Mouse (Mus musculus): ENCODE data around the gene 9130019O22Rik. TPM values are rescaled to one million over a fixed set of nuclear protein-coding genes. Genes with fewer than 3 reads are reported as not detected.
"Not testable (repeated sequence)": the region's sequence is repeated elsewhere in the genome, so short reads cannot be mapped to it uniquely, and the experiment has no call there.

The 9130019O22Rik gene
- polyA plus RNA-seq, 1 experiment from 2014 or later = 6.7 TPM

DNA sequence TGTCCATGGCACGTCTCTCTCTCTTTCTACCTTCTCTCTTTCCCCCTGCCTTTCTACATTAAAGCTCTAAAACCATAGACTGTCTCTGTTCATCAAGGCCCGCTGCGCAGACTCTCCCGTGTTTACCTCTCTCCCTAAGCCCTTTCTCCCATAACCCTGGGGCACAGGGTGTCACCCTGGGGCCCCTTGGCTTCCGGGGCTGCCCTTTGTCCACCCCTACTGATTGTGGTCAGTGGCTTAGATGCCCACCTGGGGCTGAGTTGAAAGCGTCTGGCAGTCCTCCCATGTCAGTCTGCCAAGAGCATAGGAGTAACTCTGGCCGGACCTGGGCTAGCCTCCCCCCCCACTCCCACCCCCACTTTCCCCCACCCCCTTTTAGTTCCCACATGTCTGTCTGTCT is 3.3 kb upstream of the 9130019O22Rik start:
- Histone ChIP-seq H3K27ac (ENCODE audit: low read length) (no peak overlapping the region), H3K9ac (replicated peaks; ENCODE audit: low read depth, low read length) (no peak overlapping the region), H3K4me2 (replicated peaks; ENCODE audit: low read depth, low read length) (no peak overlapping the region), H3K4me1 (ENCODE audit: control insufficient read depth, insufficient read depth, low read length) (peaks cover 5% of the 10 kb centered on the region; the same call in 1 of the 2 replicates), H3K27me3 (ENCODE audit: control insufficient read depth, insufficient read depth, low read length) (no peaks in the 10 kb centered on the region), H3K4me3 (ENCODE audit: low read depth, low read length) (no peak overlapping the region), H3K36me3 (ENCODE audit: control insufficient read depth, insufficient read depth, low read length) (0 out of 2 replicates have a peak, but pooled peaks cover 6% of the 10 kb centered on the region), H3K9me3 (ENCODE audit: control insufficient read depth, low read depth, low read length) (no peaks in the 10 kb centered on the region)
- no peak for ATAC-seq (ENCODE audit: insufficient number of reproducible peaks, insufficient read depth, low FRiP score, low read depth)
- whole genome bisulfite sequencing = 79% methylated on average over 7 of the region's 7 CpGs

DNA sequence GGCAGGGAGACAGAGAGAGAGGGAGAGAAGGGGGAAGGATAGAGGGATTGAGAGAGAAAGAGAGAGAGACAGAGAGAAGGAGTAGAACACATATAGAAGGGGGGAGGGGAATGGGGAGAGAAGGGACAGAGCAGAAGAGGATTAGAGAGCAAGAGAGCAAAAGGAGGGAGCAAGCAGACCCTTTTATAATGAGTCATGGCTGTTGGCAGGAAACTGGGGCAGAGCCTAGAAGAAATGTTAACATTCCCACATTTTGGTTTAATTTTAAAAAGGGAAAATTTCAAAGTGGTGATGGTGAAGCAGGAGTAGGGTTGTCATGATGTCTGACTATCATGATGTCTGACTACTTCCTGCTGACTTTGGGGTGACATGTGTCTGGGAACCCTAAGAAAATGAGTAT is 1.2 kb upstream of the 9130019O22Rik start:
- H3K36me3 ChIP-seq (ENCODE audit: control insufficient read depth, insufficient read depth, low read length); H3K4me2 ChIP-seq (replicated peaks; ENCODE audit: low read depth, low read length); H3K9me3 ChIP-seq (ENCODE audit: control insufficient read depth, low read depth, low read length); H3K4me1 ChIP-seq (ENCODE audit: control insufficient read depth, insufficient read depth, low read length); H3K27me3 ChIP-seq (ENCODE audit: control insufficient read depth, insufficient read depth, low read length); H3K9ac ChIP-seq (replicated peaks; ENCODE audit: low read depth, low read length); H3K4me3 ChIP-seq (ENCODE audit: low read depth, low read length); H3K27ac ChIP-seq (ENCODE audit: low read length); ATAC-seq (ENCODE audit: insufficient number of reproducible peaks, insufficient read depth, low FRiP score, low read depth): not testable (repeated sequence)

DNA sequence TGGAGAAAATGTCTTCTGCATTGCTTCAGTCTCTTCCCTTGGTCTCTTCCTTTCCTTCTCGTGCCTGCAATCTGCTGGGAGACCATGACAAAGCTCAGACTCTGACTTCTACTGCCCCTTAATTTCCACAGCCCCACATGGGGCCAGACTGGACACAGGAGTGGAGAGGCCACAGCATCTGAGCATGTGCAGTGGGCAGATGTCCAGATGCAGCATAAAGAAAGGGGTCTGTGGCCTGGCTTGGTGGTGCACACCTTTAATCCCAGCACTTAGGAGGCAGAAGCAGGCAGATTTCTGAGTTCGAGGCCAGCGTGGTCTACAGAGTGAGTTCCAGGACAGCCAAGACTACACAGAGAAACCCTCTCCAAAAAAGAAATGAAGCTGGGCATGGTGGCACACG is 1.4 kb downstream of the 9130019O22Rik start:
- not testable (repeated sequence) for ATAC-seq (ENCODE audit: insufficient number of reproducible peaks, insufficient read depth, low FRiP score, low read depth); H3K36me3 ChIP-seq (ENCODE audit: control insufficient read depth, insufficient read depth, low read length); H3K27me3 ChIP-seq (ENCODE audit: control insufficient read depth, insufficient read depth, low read length); H3K4me2 ChIP-seq (replicated peaks; ENCODE audit: low read depth, low read length); H3K4me1 ChIP-seq (ENCODE audit: control insufficient read depth, insufficient read depth, low read length); H3K4me3 ChIP-seq (ENCODE audit: low read depth, low read length); H3K27ac ChIP-seq (ENCODE audit: low read length); H3K9ac ChIP-seq (replicated peaks; ENCODE audit: low read depth, low read length); H3K9me3 ChIP-seq (ENCODE audit: control insufficient read depth, low read depth, low read length)
- 96% methylated on average over 4 of the region's 4 CpGs for WGBS

DNA sequence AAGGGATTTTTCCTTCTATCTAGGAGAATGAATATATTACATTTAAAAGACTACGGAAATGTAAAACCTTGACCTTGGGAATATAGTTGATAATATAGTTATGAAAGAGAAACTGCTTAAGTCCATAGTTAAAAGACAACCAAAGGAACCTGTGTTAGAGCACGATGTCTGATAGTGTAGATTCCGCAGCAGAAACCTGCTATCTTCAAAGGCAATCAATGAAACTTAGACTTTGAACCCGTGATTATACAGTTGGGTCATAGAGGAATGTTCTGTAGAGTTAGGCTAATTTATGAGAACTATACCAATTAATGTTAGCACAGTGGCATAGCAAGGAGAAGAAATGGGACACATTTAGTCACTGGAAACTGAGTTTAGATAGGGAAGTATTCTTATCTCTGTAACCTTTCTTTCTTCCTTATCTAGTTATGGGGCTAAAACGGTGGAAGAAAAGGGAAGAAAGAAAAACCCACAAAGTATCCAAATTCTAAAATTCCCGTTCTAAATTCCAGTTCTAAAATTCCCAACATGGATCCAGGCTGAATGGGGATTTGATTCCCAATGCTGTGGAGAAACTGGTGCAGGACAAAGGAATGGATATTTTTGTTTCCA is 8.6 kb downstream of the 9130019O22Rik start:
- Histone ChIP-seq H3K9ac (replicated peaks; ENCODE audit: low read depth, low read length) (no peak overlapping the region), H3K4me3 (ENCODE audit: low read depth, low read length) (no peak overlapping the region), H3K27ac (ENCODE audit: low read length) (no peak overlapping the region), H3K4me1 (ENCODE audit: control insufficient read depth, insufficient read depth, low read length) (no peaks in the 10 kb centered on the region), H3K4me2 (replicated peaks; ENCODE audit: low read depth, low read length) (no peak overlapping the region), H3K27me3 (ENCODE audit: control insufficient read depth, insufficient read depth, low read length) (no peaks in the 10 kb centered on the region), H3K9me3 (ENCODE audit: control insufficient read depth, low read depth, low read length) (no peaks in the 10 kb centered on the region), H3K36me3 (ENCODE audit: control insufficient read depth, insufficient read depth, low read length) (no peaks in the 10 kb centered on the region)
- ATAC-seq (ENCODE audit: insufficient number of reproducible peaks, insufficient read depth, low FRiP score, low read depth) = no peak
- WGBS = 62% methylated on average over 6 of the region's 6 CpGs

DNA sequence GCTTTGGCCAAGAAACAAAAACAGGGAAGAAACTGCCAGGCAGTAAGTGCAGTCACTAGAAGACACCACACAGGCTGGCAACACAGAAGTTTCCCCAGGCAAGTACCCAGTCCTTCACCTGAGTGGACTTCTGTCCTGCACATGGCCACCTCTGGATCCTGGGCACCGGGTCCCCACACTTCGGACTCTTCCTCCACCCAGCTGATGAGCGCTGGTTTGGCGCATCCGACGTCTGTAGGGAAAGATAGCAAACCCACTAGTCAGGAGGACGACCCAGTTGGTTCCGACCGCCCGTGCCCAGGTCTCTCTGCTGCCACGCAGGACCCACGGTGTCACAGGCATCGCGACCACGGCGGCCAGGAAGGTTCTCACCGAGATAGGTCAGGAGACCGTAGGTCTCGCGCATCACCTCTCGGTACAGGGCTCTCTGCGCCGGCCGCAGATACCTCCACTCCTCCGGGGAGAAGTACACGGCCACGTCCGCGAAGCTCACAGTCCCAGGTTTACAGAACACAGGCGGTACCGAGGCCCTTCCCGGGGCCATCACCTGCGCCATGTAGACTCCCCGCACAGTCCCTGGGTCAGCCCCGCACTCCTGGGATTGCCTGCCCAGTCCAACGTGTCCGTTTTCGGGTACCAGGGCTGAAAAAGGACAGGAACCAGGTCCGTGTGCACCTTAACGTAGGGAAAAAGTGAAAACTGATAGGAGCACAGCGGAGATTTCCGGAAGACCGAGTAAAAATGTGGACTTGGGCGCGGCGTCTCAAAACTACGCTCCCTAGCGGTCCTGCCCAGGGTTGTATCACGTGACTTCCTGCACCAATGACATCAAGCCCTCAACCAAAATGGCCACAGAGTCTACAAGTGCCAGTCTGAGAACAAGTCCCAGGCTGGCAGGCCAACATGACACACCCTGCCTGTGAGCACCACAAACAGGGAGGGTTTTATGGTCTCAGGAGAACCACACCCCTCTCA is 11.4 kb downstream of the 9130019O22Rik start, which contains the start of gene Zfp747:
Gene Zfp747 (minus strand): TSS at position 780 of the 975 bp plus-strand sequence.
- Histone ChIP-seq H3K4me2 (replicated peaks; ENCODE audit: low read depth, low read length) (peak within 1 kb of the TSS; percentile 60), H3K9ac (replicated peaks; ENCODE audit: low read depth, low read length) (peak within 1 kb of the TSS; percentile 37; the same call in 1 of the 2 replicates), H3K27ac (ENCODE audit: low read length) (peak within 1 kb of the TSS; percentile 44; the same call in 1 of the 2 replicates), H3K4me3 (ENCODE audit: low read depth, low read length) (peak within 1 kb of the TSS; percentile 62)
- H3K27me3 ChIP-seq (ENCODE audit: control insufficient read depth, insufficient read depth, low read length); H3K36me3 ChIP-seq (ENCODE audit: control insufficient read depth, insufficient read depth, low read length); H3K4me1 ChIP-seq (ENCODE audit: control insufficient read depth, insufficient read depth, low read length); H3K9me3 ChIP-seq (ENCODE audit: control insufficient read depth, low read depth, low read length): not testable (repeated sequence)
- peak; percentile 93 for ATAC-seq (ENCODE audit: insufficient number of reproducible peaks, insufficient read depth, low FRiP score, low read depth)
- 1% methylated on average over 49 of the region's 49 CpGs for WGBS

DNA sequence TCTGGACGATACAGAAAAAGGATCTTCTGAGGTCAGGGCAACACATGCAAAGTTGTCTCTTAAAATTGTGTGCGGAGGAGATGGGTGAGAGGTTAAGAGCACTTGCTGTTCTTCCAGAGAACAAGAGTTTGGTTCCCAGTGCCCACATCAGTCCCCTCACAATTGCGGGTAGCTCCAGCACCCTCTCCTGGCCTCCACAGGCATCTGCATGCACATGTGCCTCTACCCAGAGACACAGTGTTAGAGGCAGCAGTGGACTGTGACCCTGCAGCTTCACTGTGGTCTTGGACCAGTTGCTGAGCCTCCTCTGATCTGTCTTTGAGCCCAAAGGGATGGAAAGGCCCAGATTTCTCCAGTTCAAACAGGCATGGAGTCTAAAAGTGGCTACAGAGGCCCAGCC is 15.1 kb downstream of the 9130019O22Rik start:
- not testable (repeated sequence) for H3K4me3 ChIP-seq (ENCODE audit: low read depth, low read length); H3K4me1 ChIP-seq (ENCODE audit: control insufficient read depth, insufficient read depth, low read length); H3K36me3 ChIP-seq (ENCODE audit: control insufficient read depth, insufficient read depth, low read length); H3K9me3 ChIP-seq (ENCODE audit: control insufficient read depth, low read depth, low read length); H3K4me2 ChIP-seq (replicated peaks; ENCODE audit: low read depth, low read length); H3K27me3 ChIP-seq (ENCODE audit: control insufficient read depth, insufficient read depth, low read length); ATAC-seq (ENCODE audit: insufficient number of reproducible peaks, insufficient read depth, low FRiP score, low read depth); H3K9ac ChIP-seq (replicated peaks; ENCODE audit: low read depth, low read length); H3K27ac ChIP-seq (ENCODE audit: low read length)
- 75% methylated on average over 3 of the region's 3 CpGs for WGBS

DNA sequence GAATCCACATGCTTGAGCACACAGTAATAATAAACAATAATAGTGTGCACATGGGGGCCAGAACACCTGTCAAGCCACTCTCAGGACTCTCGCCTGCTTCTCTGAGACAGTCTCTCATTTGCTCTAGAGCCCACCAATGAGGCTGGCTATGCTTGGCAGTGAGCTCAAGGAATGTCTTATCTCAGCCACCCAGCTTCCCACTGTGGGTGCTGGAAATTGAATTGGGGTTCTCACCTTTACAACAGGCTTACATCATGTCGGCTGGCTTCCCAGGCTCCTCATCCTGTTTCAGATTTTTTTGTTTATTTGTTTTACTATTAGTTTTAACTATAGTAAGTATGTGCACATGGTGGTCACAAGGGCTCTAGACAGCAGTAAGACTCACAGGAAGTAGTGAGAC is 15.8 kb downstream of the 9130019O22Rik start:
- Histone ChIP-seq H3K9me3 (ENCODE audit: control insufficient read depth, low read depth, low read length) (no peaks in the 10 kb centered on the region), H3K4me3 (ENCODE audit: low read depth, low read length) (no peak overlapping the region), H3K27ac (ENCODE audit: low read length) (no peak overlapping the region), H3K27me3 (ENCODE audit: control insufficient read depth, insufficient read depth, low read length) (no peaks in the 10 kb centered on the region), H3K4me2 (replicated peaks; ENCODE audit: low read depth, low read length) (no peak overlapping the region), H3K36me3 (ENCODE audit: control insufficient read depth, insufficient read depth, low read length) (no peaks in the 10 kb centered on the region), H3K4me1 (ENCODE audit: control insufficient read depth, insufficient read depth, low read length) (no peaks in the 10 kb centered on the region), H3K9ac (replicated peaks; ENCODE audit: low read depth, low read length) (no peak overlapping the region)
- ATAC-seq (ENCODE audit: insufficient number of reproducible peaks, insufficient read depth, low FRiP score, low read depth) = no peak
- 77% methylated on average over 2 of the region's 2 CpGs for WGBS

DNA sequence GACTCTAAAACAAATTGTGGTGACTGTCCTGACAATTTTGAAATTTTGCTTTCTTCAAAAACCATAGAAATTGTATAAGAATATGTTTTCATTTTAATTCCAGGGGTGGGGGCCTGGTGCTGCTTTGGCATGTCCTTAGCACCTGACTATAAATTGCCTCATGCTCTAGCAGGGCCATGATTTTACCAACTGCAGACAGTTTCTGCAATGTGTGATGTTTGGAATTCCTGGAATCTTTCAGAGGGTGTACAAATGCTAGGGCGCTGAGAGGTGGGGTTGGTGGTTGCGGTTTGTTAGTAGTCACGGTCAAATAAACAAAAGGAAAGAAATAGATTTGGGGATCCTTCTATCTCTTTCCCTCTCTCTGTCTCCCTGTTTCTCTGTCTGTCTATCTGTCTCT is 20.7 kb downstream of the 9130019O22Rik start:
- Histone ChIP-seq H3K4me1 (ENCODE audit: control insufficient read depth, insufficient read depth, low read length) (peaks cover 7% of the 10 kb centered on the region; the same call in 1 of the 2 replicates), H3K4me2 (replicated peaks; ENCODE audit: low read depth, low read length) (no peak overlapping the region), H3K4me3 (ENCODE audit: low read depth, low read length) (no peak overlapping the region), H3K36me3 (ENCODE audit: control insufficient read depth, insufficient read depth, low read length) (no peaks in the 10 kb centered on the region), H3K9ac (replicated peaks; ENCODE audit: low read depth, low read length) (no peak overlapping the region), H3K27ac (ENCODE audit: low read length) (no peak overlapping the region), H3K9me3 (ENCODE audit: control insufficient read depth, low read depth, low read length) (no peaks in the 10 kb centered on the region), H3K27me3 (ENCODE audit: control insufficient read depth, insufficient read depth, low read length) (peaks cover 3% of the 10 kb centered on the region; the same call in 1 of the 2 replicates)
- WGBS = 55% methylated on average over 3 of the region's 3 CpGs
- no peak for ATAC-seq (ENCODE audit: insufficient number of reproducible peaks, insufficient read depth, low FRiP score, low read depth)
